Mouse (Mus musculus) urinary bladder, postnatal 4 days (tissue): Measurements from ENCODE around the gene 4833427G06Rik.
A peak's percentile ranks its signal among the peaks of the same experiment; 100 is the strongest.
"Not testable (repeated sequence)": the region's sequence is repeated elsewhere in the genome, so short reads cannot be mapped to it uniquely, and the experiment has no call there.

Experiments used
- DNase-seq, 2 experiments: peaks; one replicate each; pipeline ENCODE4 v3.0.0; 2021 to 2022; ENCODE audit warnings: low spot score in 2 of 2

Gene 4833427G06Rik

GRCm38 (mm10) chr9:51101756-51102425 lies at the start of gene 4833427G06Rik:
TSS of gene 4833427G06Rik (minus strand) at chr9:51102078.
- peak; percentile 34 to 62 for DNase-seq

GRCm38 (mm10) chr9:51147294-51147693 lies 45.4 kb upstream of the 4833427G06Rik start:
- peak in 1 of 2 experiments; percentile 57 for DNase-seq

GRCm38 (mm10) chr9:51146496-51146895 lies 44.6 kb upstream of the 4833427G06Rik start:
- DNase-seq = peak in 1 of 2 experiments; percentile 56

GRCm38 (mm10) chr9:51144218-51144617 lies 42.3 kb upstream of the 4833427G06Rik start:
- peak in 1 of 2 experiments; percentile 30 for DNase-seq

- DNase-seq = no peak
Measured at GRCm38 (mm10) chr9:51143437-51143836, 41.6 kb upstream of the 4833427G06Rik start.

GRCm38 (mm10) chr9:51140711-51141110 lies 38.8 kb upstream of the 4833427G06Rik start:
- DNase-seq = no peak

GRCm38 (mm10) chr9:51139401-51139800 lies 37.5 kb upstream of the 4833427G06Rik start:
- not testable (repeated sequence) for DNase-seq

GRCm38 (mm10) chr9:51138301-51138700 lies 36.4 kb upstream of the 4833427G06Rik start:
- DNase-seq = no peak

- no peak for DNase-seq
Measured at GRCm38 (mm10) chr9:51137836-51138235, 36.0 kb upstream of the 4833427G06Rik start.

GRCm38 (mm10) chr9:51137432-51137831 lies 35.6 kb upstream of the 4833427G06Rik start:
- peak in 1 of 2 experiments; percentile 20 for DNase-seq

GRCm38 (mm10) chr9:51136985-51137384 lies 35.1 kb upstream of the 4833427G06Rik start:
- DNase-seq = peak in 1 of 2 experiments; percentile 54

GRCm38 (mm10) chr9:51114767-51115166 lies 12.9 kb upstream of the 4833427G06Rik start:
- DNase-seq = no peak

GRCm38 (mm10) chr9:51105751-51106150 lies 3.9 kb upstream of the 4833427G06Rik start:
- no peak for DNase-seq

- peak in 1 of 2 experiments; percentile 67 for DNase-seq
Measured at GRCm38 (mm10) chr9:51103808-51104514, 2.1 kb upstream of the 4833427G06Rik start.

GRCm38 (mm10) chr9:51102963-51103807 lies 1.3 kb upstream of the 4833427G06Rik start:
- peak; percentile 24 to 72 for DNase-seq

GRCm38 (mm10) chr9:51096306-51096705 lies 5.6 kb downstream of the 4833427G06Rik start:
- no peak for DNase-seq

- no peak for DNase-seq
Measured at GRCm38 (mm10) chr9:51093697-51094096, 8.2 kb downstream of the 4833427G06Rik start.

- DNase-seq = no peak
Measured at GRCm38 (mm10) chr9:51081614-51082013, 20.3 kb downstream of the 4833427G06Rik start.

- DNase-seq = peak; percentile 88
Measured at GRCm38 (mm10) chr9:51076979-51077315, 24.9 kb downstream of the 4833427G06Rik start, which contains the start of gene Layn. TSS of gene Layn (minus strand) at chr9:51077094.

- DNase-seq = no peak
Measured at GRCm38 (mm10) chr9:51076300-51076978, 25.4 kb downstream of the 4833427G06Rik start.

GRCm38 (mm10) chr9:51075780-51076179 lies 26.1 kb downstream of the 4833427G06Rik start:
- DNase-seq = no peak
